Mouse (Mus musculus) gastrocnemius, postnatal 14 days (tissue): ENCODE measurements around the gene Tspyl1. TPM values are rescaled to one million over a fixed set of nuclear protein-coding genes. Genes with fewer than 3 reads are reported as not detected.

Experiments used
- DNase-seq: peaks from one replicate; pipeline ENCODE4 v3.0.0; 2021; ENCODE audit warnings: mixed read lengths
- intact Hi-C: fragments of 180-260 bp; cut with DNase I; formaldehyde crosslinking; loops from one replicate; pipeline ENCODE4 v1.15.1; 2025; ENCODE audit warnings: low total_unique reads
- total RNA-seq, 2 experiments: library from RNA; stranded (reverse); gene quantifications; 2 replicates each; pipeline ENCODE4 v1.2.3; 2021

Gene Tspyl1
- total RNA-seq, 2 experiments from 2014 or later: 45.4 to 46.9 TPM

GRCm38 (mm10) chr10:34297299-34297979 is 15.4 kb downstream of the Tspyl1 start, which contains the start of gene Tspyl4:
Gene Tspyl4 (plus strand): TSS chr10:34297442.
- intact Hi-C loops: no loop called here
- DNase-seq: peak; percentile 87

- DNase-seq: peak; percentile 8
- intact Hi-C loops: no loop called here
These were observed 16.2 kb downstream of the Tspyl1 start for GRCm38 (mm10) chr10:34297980-34298753.

- no peak for DNase-seq
- intact Hi-C loops: no loop called here
These were observed 18.4 kb downstream of the Tspyl1 start for GRCm38 (mm10) chr10:34300368-34300767.

DNA sequence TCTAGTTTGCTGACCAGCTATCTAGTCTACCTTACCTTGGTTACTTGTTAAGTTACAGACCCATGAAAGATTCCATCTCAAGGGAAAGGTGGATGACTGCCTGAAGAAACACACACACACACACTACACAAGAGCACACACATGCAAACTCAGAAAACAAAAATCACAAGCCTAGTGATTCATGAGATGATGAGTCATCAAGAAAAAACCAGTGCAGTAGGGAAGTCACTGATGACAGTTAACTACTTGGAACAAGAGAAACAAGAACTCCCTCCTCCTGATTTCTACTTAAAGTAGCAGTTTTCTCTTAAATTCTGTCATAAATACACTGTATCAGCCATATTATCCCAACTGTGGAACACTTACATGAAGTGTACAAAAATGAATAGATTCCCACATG is 25.1 kb downstream of the Tspyl1 start:
- no peak for DNase-seq
- intact Hi-C loops: no loop called here

- no peak for DNase-seq
- intact Hi-C loops: no loop called here
These were observed 28.1 kb downstream of the Tspyl1 start for GRCm38 (mm10) chr10:34309915-34310685.

DNA sequence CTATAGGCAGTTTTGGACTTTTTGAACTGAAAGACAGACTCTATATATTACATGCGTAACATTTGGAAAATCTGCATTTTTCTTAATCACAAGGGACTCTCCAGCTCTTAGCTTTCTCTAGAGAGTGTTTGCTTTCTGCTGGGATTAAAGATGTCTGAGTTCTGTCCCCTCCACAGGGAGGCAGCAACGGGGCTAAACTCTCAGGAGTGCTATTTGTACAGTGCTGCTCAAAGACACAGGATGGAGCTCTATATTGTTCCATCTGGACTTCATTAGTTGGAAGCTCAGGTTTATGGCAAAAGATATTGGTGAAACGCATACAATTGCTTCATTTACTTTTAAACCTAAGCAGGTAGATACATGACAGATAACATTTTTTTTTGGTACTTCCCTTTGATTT is 30.5 kb downstream of the Tspyl1 start:
- no peak for DNase-seq
- intact Hi-C loops: no loop called here

GRCm38 (mm10) chr10:34316571-34317216 is 34.7 kb downstream of the Tspyl1 start:
- intact Hi-C loops: no loop called here
- peak; percentile 4 for DNase-seq

DNA sequence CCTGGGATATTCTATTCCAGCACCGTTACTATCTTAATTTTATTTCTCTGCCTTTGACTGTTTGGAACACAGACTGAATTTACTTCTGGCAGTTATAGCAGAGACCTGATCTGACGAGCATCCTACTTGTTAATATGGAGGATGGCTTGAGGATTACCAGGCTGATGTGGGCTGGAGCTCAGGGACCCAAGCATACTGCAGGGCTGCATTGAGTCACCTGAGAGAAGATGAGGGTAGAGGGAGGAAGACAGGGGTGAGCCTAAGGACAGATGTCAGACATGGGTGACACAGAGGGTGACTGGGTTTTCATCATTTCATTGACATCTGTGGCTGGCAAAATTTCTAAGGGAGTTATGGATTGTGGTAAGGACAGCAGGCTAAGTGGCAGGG is 35.2 kb downstream of the Tspyl1 start:
- intact Hi-C loops: no loop called here

GRCm38 (mm10) chr10:34320809-34321208 is 38.8 kb downstream of the Tspyl1 start:
- intact Hi-C loops: no loop called here
- DNase-seq: no peak

More for the DNA sequence above, 35.2 kb downstream of the Tspyl1 start:
- no peak for DNase-seq

DNA sequence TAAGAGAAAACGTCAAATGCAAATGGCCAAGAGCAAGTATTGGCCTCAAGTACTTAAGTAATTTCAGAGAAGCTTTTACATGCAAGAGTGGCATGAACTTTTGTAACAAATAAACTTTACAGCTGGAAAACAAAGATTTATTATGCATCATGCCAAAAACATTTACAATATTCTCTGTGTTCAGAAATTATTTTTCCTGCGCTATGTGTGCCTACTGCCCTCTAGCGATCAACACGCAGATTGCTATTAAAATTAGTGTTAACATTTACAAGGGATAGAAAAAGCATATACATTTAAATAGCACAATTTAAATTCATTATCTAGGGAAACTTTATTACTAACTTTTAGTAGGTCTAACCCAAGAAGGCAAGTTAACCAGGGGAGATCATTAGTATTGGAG is 44.7 kb downstream of the Tspyl1 start:
- no peak for DNase-seq
- intact Hi-C loops: no loop called here

- DNase-seq: no peak
- intact Hi-C loops: no loop called here
These were observed 45.2 kb downstream of the Tspyl1 start for GRCm38 (mm10) chr10:34327144-34327543.

- intact Hi-C loops: no loop called here
- peak; percentile 30 for DNase-seq
These were observed 46.3 kb downstream of the Tspyl1 start for GRCm38 (mm10) chr10:34328310-34328709.

Other genes with a start within 250 kb of the Tspyl1 start
- gene Trappc3l, start 244.6 kb upstream of the Tspyl1 start, total RNA-seq: not detected
- gene Calhm4, start 237.9 kb upstream of the Tspyl1 start, total RNA-seq: not detected
- under 1 TPM; 0.64 to 0.92 TPM for gene Calhm5, start 185.7 kb upstream of the Tspyl1 start, total RNA-seq
- gene Calhm6, start 154.2 kb upstream of the Tspyl1 start, total RNA-seq: under 1 TPM in 1 of 2 experiments, not detected in 1; 0.29 TPM
- gene Dse, start 74.5 kb upstream of the Tspyl1 start, total RNA-seq: 10 to 100 TPM in 1 of 2 experiments, 1 to 10 TPM in 1; 6.9 to 10.7 TPM
- gene Tspyl4, start 15.3 kb downstream of the Tspyl1 start, total RNA-seq: 1 to 10 TPM; 1.8 TPM
- not detected for gene Col10a1, start 107.8 kb downstream of the Tspyl1 start, total RNA-seq
- gene Nt5dc1, start 136.4 kb downstream of the Tspyl1 start, total RNA-seq: 1 to 10 TPM; 4.7 to 4.9 TPM
- 1 to 10 TPM; 1.3 to 1.9 TPM for gene Frk, start 201.2 kb downstream of the Tspyl1 start, total RNA-seq